Mouse (Mus musculus) left cerebral cortex, adult 2 months (tissue): ENCODE measurements around the gene Slc1a1. TPM values are rescaled to one million over a fixed set of nuclear protein-coding genes. Genes with fewer than 3 reads are reported as not detected.

ENCODE experiments used
- DNase-seq, 2 experiments: peaks; one replicate each; pipeline ENCODE4 v3.0.0; 2021 to 2022; ENCODE audit warnings: low spot score in 2 of 2, mixed read lengths in 1 of 2; ENCODE audit errors: extremely low spot score in 1 of 2
- H3K27ac ChIP-seq: fragments of 200-600 bp; 2 replicates; pipeline ENCODE4 v1.8.1; 2022
- H3K4me3 ChIP-seq: fragments of 200-600 bp; 2 replicates; pipeline ENCODE4 v1.8.1; 2022
- CTCF ChIP-seq: fragments of 200-600 bp; IDR thresholded peaks from 2 replicates; pipeline ENCODE4 v1.8.1; 2022; ENCODE audit warnings: antibody characterized with exemption, mild to moderate bottlenecking, moderate library complexity
- intact Hi-C: fragments of 180-260 bp; cut with DNase I; formaldehyde crosslinking; loops from one replicate; pipeline ENCODE4 v1.15.1; 2025
- total RNA-seq, 2 experiments: library from RNA; stranded (reverse); gene quantifications; 2 replicates each; pipeline ENCODE4 v1.2.3; 2021

The Slc1a1 gene
- total RNA-seq, 2 experiments from 2014 or later = 111 to 112 TPM

GRCm38 (mm10) chr19:28863626-28864025 lies 28.8 kb downstream of the Slc1a1 start:
- TF ChIP-seq CTCF = no peak
- no peak overlapping the region for H3K27ac ChIP-seq
- intact Hi-C loops = no loop called here
- H3K4me3 ChIP-seq = no peak overlapping the region
- no peak for DNase-seq

DNA sequence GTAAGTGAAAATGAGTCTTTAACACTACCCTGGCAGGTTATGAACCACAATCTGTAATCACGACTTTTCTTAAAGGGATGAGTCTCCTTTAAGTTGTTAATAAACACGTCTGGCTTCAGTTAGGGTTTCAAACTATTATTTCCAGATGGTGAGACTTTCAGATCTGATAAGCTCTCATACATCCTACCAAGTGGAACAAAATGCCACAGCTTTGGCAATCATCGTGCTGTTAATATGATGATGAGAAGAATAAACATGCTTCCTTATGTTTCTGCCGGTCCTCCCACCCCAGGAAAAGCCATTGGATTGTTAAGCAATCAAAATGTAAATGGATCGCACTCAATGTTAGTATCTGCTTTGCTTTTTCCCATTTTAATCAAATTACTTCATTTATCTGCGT lies 30.1 kb downstream of the Slc1a1 start:
- H3K27ac ChIP-seq = no peak overlapping the region
- DNase-seq = no peak

GRCm38 (mm10) chr19:28865501-28865900 lies 30.7 kb downstream of the Slc1a1 start:
- DNase-seq = no peak
- Histone ChIP-seq H3K27ac (no peak overlapping the region), H3K4me3 (no peak overlapping the region)
- no peak for TF ChIP-seq CTCF
- intact Hi-C loops = no loop called here

More for the DNA sequence above, 30.1 kb downstream of the Slc1a1 start:
- H3K4me3 ChIP-seq = no peak overlapping the region
- intact Hi-C loops = no loop called here
- TF ChIP-seq CTCF = no peak

DNA sequence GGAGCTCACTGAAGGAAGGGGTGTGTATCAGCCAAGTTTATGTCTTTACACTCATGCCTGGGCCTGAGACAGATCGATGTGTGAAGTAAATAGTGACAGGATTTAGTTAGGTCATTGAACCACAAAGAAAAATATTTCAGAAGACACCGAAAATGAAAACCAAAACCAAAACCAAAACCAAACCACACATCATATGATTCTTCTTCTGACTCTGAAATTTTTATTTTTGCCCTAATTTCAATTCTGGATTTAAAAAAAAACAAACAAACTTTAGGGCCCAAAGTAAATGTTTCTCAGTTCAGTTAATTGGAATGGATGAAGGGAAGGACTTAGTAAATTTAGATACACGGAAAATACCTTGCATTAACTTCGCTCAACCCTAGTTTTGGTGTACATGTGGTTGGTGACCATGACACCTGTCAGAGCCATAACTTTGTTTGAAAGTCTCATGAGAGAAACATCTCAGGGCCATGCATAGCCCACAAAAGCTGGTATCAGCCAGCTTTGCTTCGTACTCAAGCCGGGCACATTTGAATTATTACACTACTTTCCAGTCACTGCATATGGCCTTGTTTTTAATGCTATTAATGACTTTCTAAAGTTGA lies 34.5 kb downstream of the Slc1a1 start:
- H3K4me3 ChIP-seq = no peak overlapping the region
- no peak for DNase-seq
- intact Hi-C loops = no loop called here
- H3K27ac ChIP-seq = no peak overlapping the region
- no peak for TF ChIP-seq CTCF

- intact Hi-C loops = no loop called here
- DNase-seq = no peak
- no peak for TF ChIP-seq CTCF
- H3K4me3 ChIP-seq = no peak overlapping the region
- no peak overlapping the region for H3K27ac ChIP-seq
These were observed 35.5 kb downstream of the Slc1a1 start for GRCm38 (mm10) chr19:28870351-28870750.

DNA sequence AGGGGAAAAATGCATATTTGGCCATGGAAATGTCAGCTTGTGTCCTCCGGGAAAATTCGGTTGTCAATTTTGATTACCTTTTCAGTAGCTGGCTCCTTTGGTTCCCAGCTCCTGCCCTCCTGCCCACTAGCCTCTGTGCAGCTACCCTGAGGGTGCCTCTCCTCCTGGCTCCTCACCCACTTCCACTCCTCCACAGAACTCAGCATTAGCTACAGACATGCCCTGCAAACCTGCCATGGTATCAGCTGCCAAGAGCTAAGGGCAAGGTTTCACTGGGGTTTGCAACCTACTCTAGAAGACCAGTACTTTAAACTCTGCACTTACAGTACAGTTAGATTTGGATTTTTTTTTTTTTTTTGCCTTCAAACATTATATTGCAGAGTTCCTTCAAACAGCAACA lies 44.6 kb downstream of the Slc1a1 start:
- no peak for DNase-seq
- no peak for TF ChIP-seq CTCF
- intact Hi-C loops = no loop called here
- Histone ChIP-seq H3K4me3 (no peak overlapping the region), H3K27ac (no peak overlapping the region)

GRCm38 (mm10) chr19:28883126-28883525 lies 48.3 kb downstream of the Slc1a1 start:
- peak; percentile 70 for TF ChIP-seq CTCF
- intact Hi-C loops = loop anchor here (2.0 kb wide), 1 partner anchor 106 kb away; no protein-coding TSS in a partner anchor
- DNase-seq = peak in 1 of 2 experiments; percentile 54
- Histone ChIP-seq H3K27ac (no peak overlapping the region), H3K4me3 (no peak overlapping the region)

- peak overlapping the region; percentile 20; the same call in 1 of the 2 replicates for H3K27ac ChIP-seq
- no peak for DNase-seq
- no peak overlapping the region for H3K4me3 ChIP-seq
- intact Hi-C loops = loop anchor here (5.0 kb wide), 1 partner anchor 51 kb away; the partner anchor contains the start of gene Slc1a1
- no peak for TF ChIP-seq CTCF
These were observed 53.6 kb downstream of the Slc1a1 start for GRCm38 (mm10) chr19:28888496-28888895.

GRCm38 (mm10) chr19:28889251-28889650 lies 54.4 kb downstream of the Slc1a1 start:
- H3K27ac ChIP-seq = no peak overlapping the region

DNA sequence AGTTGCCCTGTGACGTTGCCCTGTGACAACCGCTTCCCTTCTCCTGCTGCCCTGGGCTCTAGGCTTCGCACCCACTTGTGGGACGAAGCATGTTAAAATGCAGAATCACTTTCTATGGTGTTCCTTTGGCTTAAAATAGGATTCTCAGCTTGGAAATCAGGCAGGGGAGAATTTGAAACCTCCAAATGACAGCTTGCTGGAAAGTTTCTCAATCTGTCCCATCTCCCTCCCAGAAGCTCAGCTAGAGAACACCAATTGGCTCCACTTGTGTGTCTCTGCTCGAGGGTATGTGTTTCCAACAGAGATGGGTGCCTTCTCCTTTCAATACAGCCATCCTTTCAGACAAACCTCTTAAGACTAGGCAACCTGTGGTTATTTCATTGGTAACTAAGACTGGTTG lies 56.4 kb downstream of the Slc1a1 start:
- no peak for DNase-seq
- no peak overlapping the region for H3K4me3 ChIP-seq
- intact Hi-C loops = no loop called here
- H3K27ac ChIP-seq = no peak overlapping the region
- no peak for TF ChIP-seq CTCF

More at GRCm38 (mm10) chr19:28889251-28889650, 54.4 kb downstream of the Slc1a1 start:
- TF ChIP-seq CTCF = no peak
- no peak overlapping the region for H3K4me3 ChIP-seq
- intact Hi-C loops = loop anchor here (5.0 kb wide), 1 partner anchor 52 kb away; the partner anchor contains the start of gene Slc1a1
- DNase-seq = no peak

DNA sequence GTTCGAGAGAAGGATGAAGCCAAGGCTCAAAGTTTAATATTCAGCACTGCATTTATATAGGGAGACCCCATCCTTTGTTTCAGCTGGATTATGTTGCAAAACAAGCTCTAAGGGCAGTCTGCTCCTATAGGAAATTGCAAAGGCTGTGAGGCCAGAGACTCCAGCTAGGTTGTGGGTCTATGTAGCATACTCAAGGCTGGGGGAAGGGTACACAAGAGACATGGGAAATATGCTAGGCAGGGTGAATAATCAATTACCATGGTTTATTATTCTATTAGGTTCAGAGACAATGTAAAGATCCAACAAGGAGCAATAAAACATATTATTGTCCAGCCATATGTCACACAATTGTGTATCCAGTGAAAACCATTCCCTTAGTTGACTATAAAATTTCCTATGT lies 57.0 kb downstream of the Slc1a1 start:
- intact Hi-C loops = no loop called here
- TF ChIP-seq CTCF = no peak
- Histone ChIP-seq H3K27ac (no peak overlapping the region), H3K4me3 (no peak overlapping the region)
- no peak for DNase-seq

GRCm38 (mm10) chr19:28896639-28897038 lies 61.8 kb downstream of the Slc1a1 start:
- Histone ChIP-seq H3K4me3 (no peak overlapping the region), H3K27ac (peak overlapping the region; percentile 81; the same call in 1 of the 2 replicates)
- no peak for TF ChIP-seq CTCF
- intact Hi-C loops = loop anchor here (2.0 kb wide), 1 partner anchor 68 kb away; no protein-coding TSS in a partner anchor
- DNase-seq = no peak

GRCm38 (mm10) chr19:28897497-28897896 lies 62.6 kb downstream of the Slc1a1 start:
- Histone ChIP-seq H3K4me3 (no peak overlapping the region), H3K27ac (peak overlapping the region; percentile 81)
- no peak for DNase-seq
- intact Hi-C loops = loop anchor here (2.0 kb wide), 1 partner anchor 67 kb away; no protein-coding TSS in a partner anchor
- TF ChIP-seq CTCF = no peak
